Mouse (Mus musculus) CH12.LX (cell line): Measurements from ENCODE around the gene Sesn1. TPM values are rescaled to one million over a fixed set of nuclear protein-coding genes. Genes with fewer than 3 reads are reported as not detected.

Experiments used
- DNase-seq: peaks from one replicate; pipeline ENCODE4 v3.0.0-alpha.2; 2013; ENCODE audit errors: extremely low read depth
- H3K27ac ChIP-seq: 2 replicates; pipeline ENCODE4 v1.5.1; 2012; ENCODE audit warnings: low read depth, mild to moderate bottlenecking, control low read depth, moderate library complexity; ENCODE audit not compliant: insufficient read depth
- H3K27me3 ChIP-seq: replicated peaks from 2 replicates; pipeline ENCODE3; 2012; ENCODE audit warnings: inconsistent platforms
- H3K36me3 ChIP-seq, 2 experiments: replicated peaks in 1 of 2; 2 replicates each; pipeline versions ENCODE3 to v1.6.1; 2012; ENCODE audit warnings: inconsistent platforms in 1 of 2, low read length in 1 of 2, mild to moderate bottlenecking in 1 of 2, mixed read lengths in 1 of 2, moderate library complexity in 1 of 2; ENCODE audit not compliant: control insufficient read depth in 1 of 2, insufficient read depth in 1 of 2
- H3K4me1 ChIP-seq, 2 experiments: 2 replicates each; pipeline ENCODE4 v1.6.1; 2012; ENCODE audit warnings: inconsistent platforms in 1 of 2, moderate library complexity in 1 of 2; ENCODE audit not compliant: insufficient read depth in 2 of 2, control insufficient read depth in 1 of 2
- H3K4me2 ChIP-seq: 2 replicates; pipeline ENCODE4 v1.6.1; 2012; ENCODE audit warnings: low read depth, mild to moderate bottlenecking, control low read depth; ENCODE audit not compliant: poor library complexity, insufficient read depth, severe bottlenecking
- H3K4me3 ChIP-seq, 3 experiments: fragments of 150-350 bp in 1 of 3; sonication (generic) in 1 of 3; replicated peaks in 1 of 3; 2 replicates each; pipeline versions ENCODE3 to v1.5.1; 2011 to 2012; ENCODE audit warnings: low read depth in 2 of 3, low read length in 2 of 3, mild to moderate bottlenecking in 2 of 3, moderate library complexity in 2 of 3, control low read depth in 1 of 3, improper control_type of control experiment in 1 of 3, inconsistent platforms in 1 of 3, mixed read lengths in 1 of 3; ENCODE audit not compliant: poor library complexity in 1 of 3
- H3K79me2 ChIP-seq: replicated peaks from 2 replicates; pipeline ENCODE4 v1.6.1; 2012; ENCODE audit warnings: mild to moderate bottlenecking, moderate library complexity; ENCODE audit not compliant: control insufficient read depth, poor library complexity, insufficient read depth, severe bottlenecking; ENCODE audit errors: extremely low read depth
- H3K9ac ChIP-seq: 2 replicates; pipeline ENCODE4 v1.6.1; 2012; ENCODE audit warnings: low read depth, mild to moderate bottlenecking, control low read depth, moderate library complexity; ENCODE audit not compliant: insufficient read depth
- H3K9me3 ChIP-seq: replicated peaks from 2 replicates; pipeline ENCODE3; 2012; ENCODE audit warnings: low read length, inconsistent platforms, mixed read lengths
- BHLHE40 ChIP-seq: IDR thresholded peaks from 2 replicates; pipeline ENCODE4 v1.6.1; 2011; ENCODE audit warnings: mild to moderate bottlenecking, low read depth, low read length, improper control_type of control experiment
- ELF1 ChIP-seq: IDR thresholded peaks from 2 replicates; pipeline ENCODE4 v1.6.1; 2014; ENCODE audit warnings: low read depth, mild to moderate bottlenecking, inconsistent platforms, low read length, improper control_type of control experiment
- GABPA ChIP-seq: IDR thresholded peaks from 2 replicates; pipeline ENCODE4 v1.6.1; 2012; ENCODE audit warnings: low read depth, low read length, improper control_type of control experiment, inconsistent platforms; ENCODE audit not compliant: insufficient replicate concordance
- IRF4 ChIP-seq: IDR thresholded peaks from 2 replicates; pipeline ENCODE4 v1.6.1; 2014; ENCODE audit warnings: low read depth, mild to moderate bottlenecking, inconsistent platforms, low read length, improper control_type of control experiment
- MAFK ChIP-seq: IDR thresholded peaks from 2 replicates; pipeline ENCODE4 v1.6.1; 2011; ENCODE audit warnings: low read length, improper control_type of control experiment; ENCODE audit not compliant: insufficient replicate concordance
- MAX ChIP-seq: IDR thresholded peaks from 2 replicates; pipeline ENCODE4 v1.6.1; 2011; ENCODE audit warnings: low read length, improper control_type of control experiment
- MEF2A ChIP-seq: IDR thresholded peaks from 2 replicates; pipeline ENCODE4 v1.6.1; 2014; ENCODE audit warnings: low read depth, mild to moderate bottlenecking, inconsistent platforms, low read length, improper control_type of control experiment, borderline replicate concordance
- NELFE ChIP-seq: IDR thresholded peaks from 2 replicates; pipeline ENCODE4 v1.6.1; 2011; ENCODE audit warnings: low read depth, low read length, improper control_type of control experiment
- NRF1 ChIP-seq: IDR thresholded peaks from 2 replicates; pipeline ENCODE4 v1.6.1; 2014; ENCODE audit warnings: low read depth, mild to moderate bottlenecking, inconsistent platforms, low read length, improper control_type of control experiment, moderate library complexity
- PAX5 ChIP-seq: IDR thresholded peaks from 2 replicates; pipeline ENCODE4 v1.6.1; 2012; ENCODE audit warnings: low read length, inconsistent platforms, mixed read lengths
- POLR2A ChIP-seq: IDR thresholded peaks from 2 replicates; pipeline ENCODE4 v1.6.1; 2011; ENCODE audit warnings: low read depth, mild to moderate bottlenecking, improper control_type of control experiment, low read length
- POLR2AphosphoS2 ChIP-seq: IDR thresholded peaks from 2 replicates; pipeline ENCODE4 v1.6.1; 2011; ENCODE audit warnings: low read depth, low read length, improper control_type of control experiment
- RAD21 ChIP-seq: IDR thresholded peaks from 2 replicates; pipeline ENCODE4 v1.6.1; 2011; ENCODE audit warnings: low read depth, mild to moderate bottlenecking, low read length, improper control_type of control experiment, moderate library complexity
- SMC3 ChIP-seq: IDR thresholded peaks from 2 replicates; pipeline ENCODE4 v1.6.1; 2011; ENCODE audit warnings: low read depth, low read length, improper control_type of control experiment
- TCF12 ChIP-seq: IDR thresholded peaks from 2 replicates; pipeline ENCODE4 v1.6.1; 2014; ENCODE audit warnings: low read depth, mild to moderate bottlenecking, inconsistent platforms, low read length, improper control_type of control experiment
- USF1 ChIP-seq: IDR thresholded peaks from 2 replicates; pipeline ENCODE4 v1.6.1; 2014; ENCODE audit warnings: low read depth, mild to moderate bottlenecking, inconsistent platforms, low read length, improper control_type of control experiment
- USF2 ChIP-seq: conservative IDR thresholded peaks from 2 replicates; pipeline ENCODE4 v1.6.1; 2011; ENCODE audit warnings: low read depth, low read length, improper control_type of control experiment
- ZC3H11A ChIP-seq: IDR thresholded peaks from 2 replicates; pipeline ENCODE4 v1.6.1; 2012; ENCODE audit warnings: low read depth, mild to moderate bottlenecking, inconsistent platforms, low read length, improper control_type of control experiment
- ZKSCAN1 ChIP-seq: IDR thresholded peaks from 2 replicates; pipeline ENCODE4 v1.6.1; 2012; ENCODE audit warnings: low read depth, inconsistent platforms, low read length, improper control_type of control experiment, borderline replicate concordance
- ZMIZ1 ChIP-seq: IDR thresholded peaks from 2 replicates; pipeline ENCODE4 v1.6.1; 2012; ENCODE audit warnings: low read depth, mild to moderate bottlenecking, inconsistent platforms, low read length, improper control_type of control experiment
- ZNF384 ChIP-seq: IDR thresholded peaks from 2 replicates; pipeline ENCODE4 v1.6.1; 2012; ENCODE audit warnings: low read depth, low read length, improper control_type of control experiment, inconsistent platforms
- dilution Hi-C: fragments of 300-500 bp; cut with MboI; formaldehyde crosslinking; loops from 2 replicates; pipeline ENCODE4 v1.14.3; 2020; ENCODE audit warnings: low sequenced_read_pairs; ENCODE audit not compliant: extremely low pct_unique_long_range_greater_than_20kb, extremely low pct_ligation_motif_present
- in situ Hi-C: fragments of 300-500 bp; cut with MboI; formaldehyde crosslinking; loops from 3 replicates; pipeline ENCODE4 v1.14.3; 2019; ENCODE audit warnings: low sequenced_read_pairs, low pct_ligation_motif_present, low pct_unique_long_range_greater_than_20kb, mixed read lengths
- polyA plus RNA-seq: library from polyadenylated mRNA; unstranded; fragments of >175 nt; gene quantifications from 2 replicates; pipeline ENCODE4 v1.2.1, GENCODE M21; 2012; ENCODE audit warnings: low read depth; ENCODE audit not compliant: insufficient read length
- total RNA-seq, 2 experiments: library from RNA; depleted of rRNA; stranded (reverse); fragments of 300-350 nt in 1 of 2; fragments of >200 nt in 1 of 2; gene quantifications; 2 replicates each; pipeline ENCODE4 v1.2.3; 2012 to 2014

Sesn1 gene
- total and polyA plus RNA-seq, 3 experiments = 10.4 to 27.8 (median 22.0) TPM

DNA sequence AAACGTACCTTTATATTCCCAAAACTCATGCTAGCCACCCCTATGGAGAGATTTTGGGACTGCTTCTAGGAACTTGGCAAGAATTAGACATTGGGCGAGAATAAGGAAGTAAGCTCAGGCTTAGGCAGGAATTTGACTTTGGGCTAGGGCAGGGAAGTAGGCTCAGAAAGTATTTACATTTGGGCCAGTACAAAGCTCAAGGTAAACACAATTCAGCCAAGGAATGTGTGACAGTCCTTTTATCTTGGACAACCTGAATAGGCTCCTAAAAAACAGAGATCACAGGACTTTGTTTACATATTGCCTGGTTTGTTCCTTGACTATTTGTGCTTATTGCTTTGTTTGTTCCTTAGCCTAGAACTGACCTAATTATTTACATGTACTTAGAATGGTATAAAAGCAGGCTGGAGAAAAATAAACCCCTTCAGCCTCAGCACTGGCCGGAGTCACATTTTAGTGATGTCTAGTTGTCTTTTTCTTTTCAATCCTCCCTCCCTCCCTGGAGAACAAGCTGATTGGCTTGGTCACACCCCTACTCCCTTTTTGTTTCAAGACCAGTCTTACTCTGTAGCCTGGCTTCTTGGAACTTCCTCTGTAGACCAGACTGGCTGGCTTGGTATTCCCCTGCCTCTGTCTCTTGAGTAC lies 45.9 kb upstream of the Sesn1 start:
- Histone ChIP-seq H3K36me3 (peaks cover 0 to 24% of the 10 kb centered on the region in 2 experiments), H3K9ac (no peak overlapping the region), H3K27me3 (no peaks in the 10 kb centered on the region), H3K4me2 (no peak overlapping the region), H3K79me2 (0 out of 2 replicates have a peak, but pooled peaks cover 3% of the 10 kb centered on the region), H3K4me1 (peaks cover 2 to 17% of the 10 kb centered on the region in 2 experiments; a peak in 3 of 4 replicates), H3K4me3 (no peak overlapping the region), H3K9me3 (no peaks in the 10 kb centered on the region), H3K27ac (no peak overlapping the region)
- TF ChIP-seq ZMIZ1 (no peak), IRF4 (no peak), PAX5 (no peak), RAD21 (no peak), USF1 (no peak), BHLHE40 (no peak), ZKSCAN1 (no peak), MAFK (no peak), POLR2A (no peak), GABPA (no peak), ZC3H11A (no peak), MEF2A (no peak), SMC3 (no peak), NRF1 (no peak), USF2 (no peak)
- no peak for DNase-seq
- dilution Hi-C loops (no loop called here), in situ Hi-C loops (no loop called here)

- Histone ChIP-seq H3K27me3 (no peaks in the 10 kb centered on the region), H3K9ac (no peak overlapping the region), H3K4me1 (peaks cover 2 to 17% of the 10 kb centered on the region in 2 experiments; a peak in 3 of 4 replicates), H3K79me2 (0 out of 2 replicates have a peak, but pooled peaks cover 3% of the 10 kb centered on the region), H3K9me3 (no peaks in the 10 kb centered on the region), H3K4me3 (no peak overlapping the region), H3K27ac (no peak overlapping the region), H3K4me2 (no peak overlapping the region), H3K36me3 (peaks cover 0 to 15% of the 10 kb centered on the region in 2 experiments)
- dilution Hi-C loops (no loop called here), in situ Hi-C loops (no loop called here)
- TF ChIP-seq BHLHE40 (no peak), NELFE (no peak), POLR2AphosphoS2 (no peak), ELF1 (no peak), TCF12 (no peak), MEF2A (no peak), ZNF384 (no peak), MAX (no peak)
- DNase-seq = no peak
Measured at GRCm38 (mm10) chr10:41765586-41765985, 44.1 kb upstream of the Sesn1 start.
